Mouse (Mus musculus) midbrain, embryonic 14.5 days (tissue): ENCODE measurements around the gene Ankrd33b. TPM values are rescaled to one million over a fixed set of nuclear protein-coding genes. Genes with fewer than 3 reads are reported as not detected.
A peak's percentile ranks its signal among the peaks of the same experiment; 100 is the strongest.

Experiments used
- ATAC-seq: fragments of 200-750 bp; cut with Nextera tagmentation; 2 replicates; pipeline ENCODE4 v1.8.0; 2017; ENCODE audit warnings: moderate number of reproducible peaks, moderate library complexity; ENCODE audit not compliant: low FRiP score, low TSS enrichment
- DNase-seq: peaks from one replicate; pipeline ENCODE4 v3.0.0-alpha.2; 2015
- H3K27ac ChIP-seq: fragments of 300-500 bp; sonication (generic); replicated peaks from 2 replicates; pipeline ENCODE4 v1.5.1; 2014; ENCODE audit warnings: mild to moderate bottlenecking, low read depth, low read length, moderate library complexity
- H3K27me3 ChIP-seq: fragments of 300-500 bp; sonication (generic); 2 replicates; pipeline ENCODE4 v1.6.1; 2014; ENCODE audit warnings: low read length, control low read depth, mixed read lengths; ENCODE audit not compliant: control insufficient read depth, insufficient read depth
- H3K36me3 ChIP-seq: fragments of 300-500 bp; sonication (generic); 2 replicates; pipeline ENCODE4 v1.6.1; 2014; ENCODE audit warnings: low read length, control low read depth; ENCODE audit not compliant: control insufficient read depth, insufficient read depth
- H3K4me1 ChIP-seq: fragments of 300-500 bp; sonication (generic); 2 replicates; pipeline ENCODE4 v1.6.1; 2014; ENCODE audit warnings: mild to moderate bottlenecking, antibody characterized with exemption, low read length, control low read depth; ENCODE audit not compliant: control insufficient read depth, insufficient read depth
- H3K4me2 ChIP-seq: fragments of 300-500 bp; sonication (generic); 2 replicates; pipeline ENCODE4 v1.6.1; 2014; ENCODE audit warnings: mild to moderate bottlenecking, low read length, moderate library complexity
- H3K4me3 ChIP-seq: fragments of 300-500 bp; sonication (generic); replicated peaks from 2 replicates; pipeline ENCODE4 v1.5.1; 2014; ENCODE audit warnings: low read depth, low read length
- H3K9ac ChIP-seq: fragments of 300-500 bp; sonication (generic); replicated peaks from 2 replicates; pipeline ENCODE4 v1.6.1; 2014; ENCODE audit warnings: mild to moderate bottlenecking, low read length, moderate library complexity
- H3K9me3 ChIP-seq: fragments of 300-500 bp; sonication (generic); 2 replicates; pipeline ENCODE4 v1.6.1; 2016; ENCODE audit warnings: low read length, control low read depth, mixed read lengths; ENCODE audit not compliant: control insufficient read depth
- WGBS: fragments of 180-500 bp; shearing (Covaris S2); extraction: QIAGEN DNeasy Blood & Tissue Kit; methylation state at CpG from one replicate; pipeline ENCODE4 v1.1.7; 2014; 5-methylcytosine and 5-hydroxymethylcytosine counted together
- polyA plus RNA-seq: library from polyadenylated mRNA; unstranded; fragments of >200 nt; fragmentation: Nextera tagmentation; extraction: Ambion mirVana; gene quantifications from 2 replicates; pipeline ENCODE4 v1.2.1, GENCODE M21; 2014

Ankrd33b gene
- polyA plus RNA-seq, 1 experiment from 2014 or later: 0.64 TPM

DNA sequence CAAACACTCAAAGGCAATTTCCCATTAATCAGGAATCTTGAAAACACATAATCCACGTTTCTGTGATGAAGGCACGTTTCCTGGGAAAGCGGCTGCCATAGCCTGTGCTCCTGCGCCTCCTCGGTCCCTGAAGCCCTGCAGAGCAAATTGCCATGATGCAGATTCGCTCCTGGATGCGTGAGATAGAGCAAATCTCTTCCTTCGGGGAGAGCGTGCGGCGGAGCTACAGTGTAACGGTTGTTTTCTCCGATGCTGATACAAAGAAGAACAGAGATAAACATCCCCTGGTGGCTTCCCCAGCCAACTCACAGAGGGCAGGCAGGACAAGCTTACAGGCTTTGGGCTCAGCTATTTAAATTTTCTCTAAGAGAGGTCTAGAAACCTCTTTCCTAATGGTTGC is 85.7 kb downstream of the Ankrd33b start:
- no peaks in the 10 kb centered on the region for H3K36me3 ChIP-seq
- H3K9me3 ChIP-seq: no peaks in the 10 kb centered on the region
- ATAC-seq (peak; percentile 59; the same call in 1 of the 2 replicates), DNase-seq (peak; percentile 78)
- H3K4me2 ChIP-seq: 0 out of 2 replicates have a peak overlapping the region, but pooled peaks have one; percentile 7
- no peak overlapping the region for H3K4me3 ChIP-seq
- peak overlapping the region; percentile 62 for H3K27ac ChIP-seq
- 44% methylated on average over 13 of the region's 13 CpGs for WGBS
- no peaks in the 10 kb centered on the region for H3K4me1 ChIP-seq
- H3K27me3 ChIP-seq: no peaks in the 10 kb centered on the region
- no peak overlapping the region for H3K9ac ChIP-seq

DNA sequence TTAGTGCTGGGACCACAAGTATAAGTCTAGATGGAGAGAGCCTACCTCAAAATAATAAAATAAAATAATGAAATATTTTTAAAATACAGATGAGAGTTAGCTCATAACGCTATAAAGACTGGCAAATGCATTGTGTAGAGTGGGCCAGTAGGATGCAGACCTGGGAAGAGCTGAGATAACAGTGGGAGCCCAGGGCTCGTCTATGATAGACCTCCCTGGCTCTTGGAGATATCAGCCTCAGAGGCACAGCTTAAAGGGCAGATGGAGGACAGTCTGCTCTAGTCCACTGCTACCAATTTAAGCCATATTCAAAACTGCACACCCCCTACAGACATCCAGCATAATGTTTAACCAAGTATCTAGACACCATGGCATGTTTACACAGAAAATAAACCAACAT is 86.8 kb downstream of the Ankrd33b start:
- H3K4me3 ChIP-seq: no peak overlapping the region
- WGBS: 73% methylated on average over 2 of the region's 2 CpGs
- no peaks in the 10 kb centered on the region for H3K27me3 ChIP-seq
- ATAC-seq (no peak), DNase-seq (no peak)
- H3K4me2 ChIP-seq: no peak overlapping the region
- no peaks in the 10 kb centered on the region for H3K36me3 ChIP-seq
- H3K9ac ChIP-seq: no peak overlapping the region
- no peaks in the 10 kb centered on the region for H3K9me3 ChIP-seq
- no peaks in the 10 kb centered on the region for H3K4me1 ChIP-seq
- 0 out of 2 replicates have a peak overlapping the region, but pooled peaks have one; percentile 8 for H3K27ac ChIP-seq

DNA sequence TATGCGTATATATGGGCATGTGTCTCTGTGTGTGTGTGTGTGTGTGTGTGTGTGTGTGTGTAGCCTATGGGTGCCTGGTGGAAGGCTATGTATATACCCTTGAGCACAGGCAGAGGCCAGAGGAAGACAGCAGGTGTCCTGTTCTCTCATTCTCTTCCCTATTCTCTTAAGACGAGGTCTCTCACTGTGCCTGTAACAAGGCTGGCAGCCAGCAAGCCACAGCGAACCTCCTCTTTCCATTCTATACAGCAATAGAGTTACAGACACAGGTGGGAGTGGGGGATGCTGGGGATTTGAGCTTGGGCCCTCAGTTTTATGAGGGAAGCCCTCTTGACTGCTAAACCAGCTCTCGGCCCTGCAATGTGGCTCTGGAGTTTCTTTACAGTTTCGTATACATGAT is 87.5 kb downstream of the Ankrd33b start:
- Histone ChIP-seq H3K27ac (no peak overlapping the region), H3K9ac (no peak overlapping the region), H3K36me3 (no peaks in the 10 kb centered on the region), H3K27me3 (no peaks in the 10 kb centered on the region), H3K4me3 (no peak overlapping the region), H3K4me1 (no peaks in the 10 kb centered on the region), H3K4me2 (no peak overlapping the region), H3K9me3 (no peaks in the 10 kb centered on the region)
- WGBS: 84% methylated on average over 5 of the region's 5 CpGs
- ATAC-seq: no peak
- no peak for DNase-seq

DNA sequence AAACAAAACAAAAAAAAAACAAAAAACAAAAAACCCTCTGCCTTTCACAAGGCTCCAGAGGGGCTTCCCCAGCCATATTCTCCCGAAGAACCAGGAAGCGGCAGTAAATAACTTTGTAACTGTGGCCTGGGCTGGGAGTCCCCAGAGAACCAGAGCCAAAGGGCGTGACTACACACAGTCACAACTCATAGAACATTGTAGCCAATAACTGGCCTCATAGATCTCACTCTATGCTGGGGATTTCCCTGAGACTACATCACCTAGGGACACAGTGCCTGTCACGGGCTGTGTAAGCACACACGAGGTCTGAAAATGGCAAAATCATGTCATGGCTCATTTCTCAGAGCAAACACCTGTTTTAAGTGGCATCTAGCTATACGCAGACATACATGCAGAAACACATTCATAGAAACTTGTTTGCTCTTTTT is 87.9 kb downstream of the Ankrd33b start:
- no peaks in the 10 kb centered on the region for H3K9me3 ChIP-seq
- H3K4me2 ChIP-seq: no peak overlapping the region
- no peak overlapping the region for H3K9ac ChIP-seq
- WGBS: 81% methylated on average over 6 of the region's 6 CpGs
- no peaks in the 10 kb centered on the region for H3K4me1 ChIP-seq
- no peaks in the 10 kb centered on the region for H3K27me3 ChIP-seq
- H3K36me3 ChIP-seq: no peaks in the 10 kb centered on the region
- DNase-seq (no peak), ATAC-seq (no peak)
- H3K27ac ChIP-seq: no peak overlapping the region
- no peak overlapping the region for H3K4me3 ChIP-seq

DNA sequence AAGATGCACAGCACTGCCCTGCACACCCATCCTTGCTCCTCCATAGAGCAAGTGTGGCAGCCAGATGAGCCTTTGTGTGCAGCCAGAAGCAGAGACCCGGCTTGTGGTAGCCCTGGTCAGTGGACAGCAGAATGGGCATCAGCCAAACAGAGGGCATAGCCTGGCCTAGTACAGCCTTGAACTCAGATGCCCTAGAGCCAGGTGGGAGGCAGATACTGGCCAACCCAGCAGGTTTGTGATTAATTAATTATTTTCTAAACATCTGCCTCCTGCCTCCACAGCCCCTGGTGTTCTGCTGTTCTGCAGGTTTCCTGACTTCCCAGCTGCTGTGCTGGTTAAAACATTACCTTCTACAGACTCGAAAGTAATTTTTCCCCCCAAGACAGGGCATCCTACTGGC is 88.4 kb downstream of the Ankrd33b start:
- no peak overlapping the region for H3K4me2 ChIP-seq
- no peak for DNase-seq
- H3K4me1 ChIP-seq: no peaks in the 10 kb centered on the region
- H3K27ac ChIP-seq: no peak overlapping the region
- 83% methylated on average over 2 of the region's 2 CpGs for WGBS
- no peaks in the 10 kb centered on the region for H3K27me3 ChIP-seq
- H3K9ac ChIP-seq: no peak overlapping the region
- no peak for ATAC-seq
- no peaks in the 10 kb centered on the region for H3K9me3 ChIP-seq
- H3K4me3 ChIP-seq: no peak overlapping the region
- no peaks in the 10 kb centered on the region for H3K36me3 ChIP-seq

DNA sequence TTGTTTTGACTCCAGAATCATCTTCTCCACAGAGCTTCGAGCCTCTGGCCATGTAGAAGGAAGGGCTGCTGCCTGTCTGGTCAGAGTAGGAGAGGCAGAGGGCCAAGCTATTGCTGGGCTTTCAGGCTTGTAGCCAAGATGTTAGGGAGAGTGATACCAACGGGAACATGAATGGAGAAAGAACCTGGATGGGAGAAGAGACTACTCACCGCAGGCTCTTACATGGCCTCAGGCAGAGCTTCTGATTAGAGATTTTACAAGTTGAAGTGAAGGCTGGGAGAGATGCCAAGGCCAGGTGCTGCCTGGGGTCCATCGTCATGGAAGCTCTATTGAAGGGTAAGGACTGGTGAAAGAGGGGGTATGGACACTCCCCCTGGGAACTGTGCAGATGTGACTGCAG is 89.4 kb downstream of the Ankrd33b start:
- 66% methylated on average over 4 of the region's 4 CpGs for WGBS
- no peak overlapping the region for H3K9ac ChIP-seq
- H3K4me2 ChIP-seq: no peak overlapping the region
- no peak for ATAC-seq
- H3K27ac ChIP-seq: no peak overlapping the region
- no peak overlapping the region for H3K4me3 ChIP-seq
- no peaks in the 10 kb centered on the region for H3K9me3 ChIP-seq
- DNase-seq: no peak
- H3K27me3 ChIP-seq: no peaks in the 10 kb centered on the region
- H3K4me1 ChIP-seq: no peaks in the 10 kb centered on the region
- H3K36me3 ChIP-seq: 0 out of 2 replicates have a peak, but pooled peaks cover 3% of the 10 kb centered on the region

DNA sequence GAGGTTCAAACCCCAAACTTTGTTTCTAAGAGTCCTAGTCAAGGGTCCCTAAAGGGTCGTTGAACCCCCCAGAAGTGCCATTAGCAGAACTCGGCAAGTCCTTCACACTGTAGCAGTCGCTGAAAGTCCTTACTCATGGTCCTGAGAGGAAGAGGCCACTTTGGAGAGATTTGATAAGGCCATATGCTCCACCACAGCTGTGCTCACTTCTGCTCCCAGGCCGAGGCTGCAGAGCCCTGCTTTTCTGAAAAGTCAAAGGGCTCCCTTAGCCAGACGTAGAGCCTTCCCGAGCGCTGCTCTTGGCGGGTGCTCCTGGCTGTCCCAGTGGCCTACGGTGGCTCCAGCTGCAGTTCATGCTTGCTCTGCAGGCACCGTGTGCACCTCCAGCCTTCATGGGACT is 94.0 kb downstream of the Ankrd33b start:
- H3K9ac ChIP-seq: no peak overlapping the region
- H3K4me2 ChIP-seq: no peak overlapping the region
- 87% methylated on average over 10 of the region's 10 CpGs for WGBS
- no peaks in the 10 kb centered on the region for H3K9me3 ChIP-seq
- no peaks in the 10 kb centered on the region for H3K4me1 ChIP-seq
- H3K4me3 ChIP-seq: no peak overlapping the region
- no peaks in the 10 kb centered on the region for H3K27me3 ChIP-seq
- 0 out of 2 replicates have a peak, but pooled peaks cover 3% of the 10 kb centered on the region for H3K36me3 ChIP-seq
- DNase-seq (no peak), ATAC-seq (no peak)
- no peak overlapping the region for H3K27ac ChIP-seq

DNA sequence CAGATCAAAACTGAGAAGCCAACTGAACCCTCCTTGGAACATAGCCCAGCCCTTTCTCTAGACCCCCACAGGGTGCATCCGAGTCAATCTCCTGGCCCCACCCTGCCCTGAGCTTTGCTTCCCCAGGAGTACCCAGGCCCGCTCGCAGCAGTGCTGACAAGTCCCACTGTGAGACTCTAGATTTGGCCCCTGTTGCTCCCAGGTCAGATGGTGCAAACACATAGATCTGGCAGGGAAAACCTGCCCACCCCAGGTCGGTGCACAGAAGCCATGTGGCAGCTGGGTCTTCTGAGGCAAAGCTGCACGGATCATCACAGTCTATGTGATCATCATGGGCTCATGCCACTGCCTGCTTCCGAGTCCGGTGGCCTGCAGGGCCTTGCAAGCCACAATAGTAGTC is 94.8 kb downstream of the Ankrd33b start:
- Histone ChIP-seq H3K9me3 (no peaks in the 10 kb centered on the region), H3K4me1 (no peaks in the 10 kb centered on the region), H3K27ac (no peak overlapping the region), H3K4me3 (no peak overlapping the region), H3K36me3 (0 out of 2 replicates have a peak, but pooled peaks cover 3% of the 10 kb centered on the region), H3K9ac (no peak overlapping the region), H3K27me3 (no peaks in the 10 kb centered on the region), H3K4me2 (no peak overlapping the region)
- DNase-seq: no peak
- ATAC-seq: no peak
- 86% methylated on average over 7 of the region's 7 CpGs for WGBS

DNA sequence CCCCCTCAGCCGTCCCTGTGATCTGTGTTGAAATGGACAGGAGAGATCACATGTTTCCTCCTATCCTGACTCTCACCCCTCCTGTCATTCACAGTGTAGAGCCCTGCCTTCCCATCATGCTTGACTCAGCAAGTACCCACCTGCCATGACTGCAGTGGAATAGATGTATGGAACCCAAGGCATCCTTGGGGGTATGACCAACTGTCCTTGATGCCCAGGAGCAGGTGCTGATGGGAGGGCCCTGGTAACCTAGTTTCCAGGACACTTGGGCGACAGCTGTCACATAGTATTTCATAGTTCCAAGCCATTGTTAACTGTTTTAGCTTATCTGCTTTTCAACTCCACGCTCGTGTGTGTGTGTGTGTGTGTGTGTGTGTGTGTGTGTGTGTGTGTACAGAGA is 98.0 kb downstream of the Ankrd33b start:
- H3K4me2 ChIP-seq: no peak overlapping the region
- no peak overlapping the region for H3K4me3 ChIP-seq
- H3K27me3 ChIP-seq: no peaks in the 10 kb centered on the region
- no peaks in the 10 kb centered on the region for H3K4me1 ChIP-seq
- no peaks in the 10 kb centered on the region for H3K9me3 ChIP-seq
- 0 out of 2 replicates have a peak, but pooled peaks cover 3% of the 10 kb centered on the region for H3K36me3 ChIP-seq
- WGBS: 90% methylated on average over 4 of the region's 4 CpGs
- ATAC-seq (no peak), DNase-seq (no peak)
- no peak overlapping the region for H3K27ac ChIP-seq
- no peak overlapping the region for H3K9ac ChIP-seq
